Mouse (Mus musculus): ENCODE data around the gene Sec1. TPM values are rescaled to one million over a fixed set of nuclear protein-coding genes. Genes with fewer than 3 reads are reported as not detected.

The Sec1 gene
- polyA plus RNA-seq, 1 experiment from 2014 or later: 0.41 TPM

DNA sequence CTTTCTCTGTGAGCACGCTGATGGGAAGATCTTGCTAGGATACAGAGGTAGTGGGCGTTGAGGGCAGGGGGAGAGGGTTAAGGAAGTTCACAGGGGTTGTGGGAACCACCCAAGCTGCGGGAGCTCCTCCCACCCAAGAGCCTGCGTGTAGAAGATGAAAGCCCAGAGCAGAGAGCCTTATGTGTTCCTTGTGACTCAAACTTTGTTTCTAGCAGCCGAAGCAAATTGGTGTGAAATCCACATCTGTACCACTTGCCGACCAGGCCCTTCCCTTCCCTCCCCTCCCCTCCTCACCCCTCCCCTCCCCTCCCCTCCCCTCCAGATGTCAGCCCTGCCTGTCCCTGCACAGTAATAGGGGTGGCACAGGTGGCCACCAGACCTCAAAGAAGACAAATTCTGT lies 896 bp upstream of the Sec1 start:
- Histone ChIP-seq H3K4me1 (ENCODE audit: control insufficient read depth in 2 of 2, insufficient read depth in 2 of 2, low read length in 2 of 2) (peaks cover 4 to 14% of the 10 kb centered on the region in 2 experiments), H3K9me3 (ENCODE audit: control insufficient read depth, low read length) (no peaks in the 10 kb centered on the region), H3K27ac (replicated peaks in 1 of 2; ENCODE audit: control insufficient read depth in 1 of 2, insufficient read depth in 1 of 2, low read depth in 2 of 2, low read length in 2 of 2) (no peak overlapping the region), H3K9ac (ENCODE audit: low read length) (no peak overlapping the region), H3K36me3 (ENCODE audit: control insufficient read depth, insufficient read depth, low read length) (no peaks in the 10 kb centered on the region), H3K4me2 (ENCODE audit: low read length) (no peak overlapping the region), H3K27me3 (ENCODE audit: control insufficient read depth, insufficient read depth, low read length) (peaks cover 18% of the 10 kb centered on the region), H3K4me3 (ENCODE audit: control insufficient read depth in 1 of 2, insufficient read depth in 1 of 2, low read depth in 1 of 2, low read length in 2 of 2) (no peak overlapping the region)
- ATAC-seq (ENCODE audit: insufficient number of reproducible peaks, insufficient read depth, low FRiP score, low read depth): no peak
- WGBS: 37% methylated on average over 6 of the region's 6 CpGs

DNA sequence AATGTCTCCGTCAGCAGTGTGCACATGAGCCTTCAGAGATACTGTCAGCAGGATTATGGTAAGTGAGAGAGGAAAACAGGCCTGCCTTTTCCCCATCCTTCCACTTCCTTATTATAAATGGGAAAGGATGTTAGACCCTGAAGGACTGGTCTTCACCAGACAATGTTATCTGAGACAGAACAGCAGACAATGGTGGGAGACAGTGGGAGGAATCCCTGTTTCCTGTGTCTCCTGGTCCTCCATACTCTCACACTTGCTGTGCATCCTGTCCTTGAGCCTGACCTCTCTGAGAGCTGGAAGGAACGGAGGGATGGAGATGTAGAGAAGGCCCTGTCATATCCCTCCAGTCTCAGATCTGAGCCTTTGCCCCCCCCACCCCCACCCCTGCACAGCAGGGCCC lies 1.8 kb downstream of the Sec1 start:
- Histone ChIP-seq H3K27me3 (ENCODE audit: control insufficient read depth, insufficient read depth, low read length) (no peaks in the 10 kb centered on the region), H3K4me1 (ENCODE audit: control insufficient read depth in 2 of 2, insufficient read depth in 2 of 2, low read length in 2 of 2) (peaks cover 16 to 20% of the 10 kb centered on the region in 2 experiments), H3K4me2 (ENCODE audit: low read length) (no peak overlapping the region), H3K9me3 (ENCODE audit: control insufficient read depth, low read length) (no peaks in the 10 kb centered on the region), H3K9ac (ENCODE audit: low read length) (no peak overlapping the region; the same call in 1 of the 2 replicates), H3K27ac (replicated peaks in 1 of 2; ENCODE audit: control insufficient read depth in 1 of 2, insufficient read depth in 1 of 2, low read depth in 2 of 2, low read length in 2 of 2) (no peak overlapping the region), H3K36me3 (ENCODE audit: control insufficient read depth, insufficient read depth, low read length) (no peaks in the 10 kb centered on the region), H3K4me3 (ENCODE audit: control insufficient read depth in 1 of 2, insufficient read depth in 1 of 2, low read depth in 1 of 2, low read length in 2 of 2) (no peak overlapping the region)
- WGBS: 52% methylated on average over 2 of the region's 2 CpGs
- no peak for ATAC-seq (ENCODE audit: insufficient number of reproducible peaks, insufficient read depth, low FRiP score, low read depth)

DNA sequence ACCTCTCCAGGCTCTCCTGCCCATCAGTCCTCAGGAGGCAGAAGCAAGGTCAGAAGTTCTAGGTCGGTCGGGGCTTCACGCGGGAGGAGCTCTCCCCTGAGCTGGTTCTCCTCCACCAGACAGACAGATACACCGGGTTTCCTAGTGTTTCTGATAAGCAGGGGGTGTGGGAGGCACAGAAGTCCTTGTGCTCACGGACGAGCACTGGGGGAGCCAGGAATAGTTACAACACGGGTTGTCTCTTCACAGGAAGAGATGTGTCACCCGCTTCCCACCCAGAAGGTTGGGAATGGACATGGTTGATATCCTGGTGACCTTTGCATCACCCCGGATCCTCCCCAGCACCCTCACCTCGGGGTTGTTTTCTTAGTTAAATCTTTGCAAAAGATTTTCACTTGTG lies 4.4 kb downstream of the Sec1 start:
- Histone ChIP-seq H3K4me2 (ENCODE audit: low read length) (peak overlapping the region; percentile 17), H3K4me1 (ENCODE audit: control insufficient read depth in 2 of 2, insufficient read depth in 2 of 2, low read length in 2 of 2) (peaks cover 16 to 20% of the 10 kb centered on the region in 2 experiments), H3K9ac (ENCODE audit: low read length) (peak overlapping the region; percentile 21; the same call in 1 of the 2 replicates), H3K27me3 (ENCODE audit: control insufficient read depth, insufficient read depth, low read length) (no peaks in the 10 kb centered on the region), H3K27ac (replicated peaks in 1 of 2; ENCODE audit: control insufficient read depth in 1 of 2, insufficient read depth in 1 of 2, low read depth in 2 of 2, low read length in 2 of 2) (peak overlapping the region; percentile 50 to 57), H3K4me3 (ENCODE audit: control insufficient read depth in 1 of 2, insufficient read depth in 1 of 2, low read depth in 1 of 2, low read length in 2 of 2) (no peak overlapping the region), H3K9me3 (ENCODE audit: control insufficient read depth, low read length) (no peaks in the 10 kb centered on the region), H3K36me3 (ENCODE audit: control insufficient read depth, insufficient read depth, low read length) (no peaks in the 10 kb centered on the region)
- WGBS: 10% methylated on average over 11 of the region's 11 CpGs
- ATAC-seq (ENCODE audit: insufficient number of reproducible peaks, insufficient read depth, low FRiP score, low read depth): no peak

DNA sequence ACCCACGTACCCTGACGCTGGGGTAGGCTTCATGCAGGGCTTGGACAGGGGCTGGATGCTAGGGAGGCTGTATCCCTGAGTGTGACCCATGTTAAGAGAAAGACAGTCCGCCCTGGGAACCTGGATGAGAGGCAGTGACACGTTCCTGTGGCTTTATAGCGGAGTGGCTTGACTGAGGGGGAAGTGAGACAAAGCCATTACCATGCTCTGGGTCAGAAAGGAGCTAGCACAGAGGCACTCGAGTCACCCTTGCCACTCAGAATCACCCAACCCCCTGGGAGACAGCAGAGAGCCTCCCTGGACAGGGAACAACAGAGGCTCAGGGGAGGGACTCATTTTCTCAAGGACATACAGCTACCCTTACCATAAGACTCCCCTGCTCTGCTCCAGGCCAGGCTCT lies 5.1 kb downstream of the Sec1 start:
- Histone ChIP-seq H3K27ac (replicated peaks in 1 of 2; ENCODE audit: control insufficient read depth in 1 of 2, insufficient read depth in 1 of 2, low read depth in 2 of 2, low read length in 2 of 2) (0 out of 4 replicates have a peak overlapping the region, but pooled peaks of 1 of the 2 experiments have one; percentile 57), H3K4me2 (ENCODE audit: low read length) (no peak overlapping the region), H3K27me3 (ENCODE audit: control insufficient read depth, insufficient read depth, low read length) (no peaks in the 10 kb centered on the region), H3K4me3 (ENCODE audit: control insufficient read depth in 1 of 2, insufficient read depth in 1 of 2, low read depth in 1 of 2, low read length in 2 of 2) (no peak overlapping the region), H3K4me1 (ENCODE audit: control insufficient read depth in 2 of 2, insufficient read depth in 2 of 2, low read length in 2 of 2) (peaks cover 16 to 20% of the 10 kb centered on the region in 2 experiments), H3K9me3 (ENCODE audit: control insufficient read depth, low read length) (no peaks in the 10 kb centered on the region), H3K36me3 (ENCODE audit: control insufficient read depth, insufficient read depth, low read length) (no peaks in the 10 kb centered on the region), H3K9ac (ENCODE audit: low read length) (peak overlapping the region; percentile 3; the same call in 1 of the 2 replicates)
- no peak for ATAC-seq (ENCODE audit: insufficient number of reproducible peaks, insufficient read depth, low FRiP score, low read depth)
- 61% methylated on average over 6 of the region's 6 CpGs for WGBS

DNA sequence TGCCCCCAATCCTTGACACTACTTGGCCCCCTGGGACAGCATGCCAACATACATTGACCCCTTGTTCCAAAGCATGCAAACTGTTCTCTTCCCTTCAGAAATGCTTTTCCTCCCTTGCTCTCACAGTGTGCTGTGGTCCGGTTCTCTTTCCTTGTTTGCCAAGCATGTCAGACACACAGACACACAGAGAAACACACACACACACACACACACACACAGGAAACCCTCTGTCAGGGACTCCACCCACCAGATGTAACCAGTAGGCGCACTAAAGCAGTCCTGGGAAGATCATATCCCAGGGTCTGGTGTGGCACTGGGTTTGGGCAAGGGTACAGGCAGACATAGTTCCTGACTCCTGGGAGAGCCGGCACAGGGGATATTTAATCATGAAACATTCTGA lies 7.4 kb downstream of the Sec1 start:
- Histone ChIP-seq H3K9ac (ENCODE audit: low read length) (no peak overlapping the region), H3K4me1 (ENCODE audit: control insufficient read depth in 2 of 2, insufficient read depth in 2 of 2, low read length in 2 of 2) (peaks cover 19 to 20% of the 10 kb centered on the region in 2 experiments), H3K27me3 (ENCODE audit: control insufficient read depth, insufficient read depth, low read length) (no peaks in the 10 kb centered on the region), H3K4me3 (ENCODE audit: control insufficient read depth in 1 of 2, insufficient read depth in 1 of 2, low read depth in 1 of 2, low read length in 2 of 2) (no peak overlapping the region), H3K4me2 (ENCODE audit: low read length) (no peak overlapping the region), H3K36me3 (ENCODE audit: control insufficient read depth, insufficient read depth, low read length) (no peaks in the 10 kb centered on the region), H3K9me3 (ENCODE audit: control insufficient read depth, low read length) (no peaks in the 10 kb centered on the region), H3K27ac (replicated peaks in 1 of 2; ENCODE audit: control insufficient read depth in 1 of 2, insufficient read depth in 1 of 2, low read depth in 2 of 2, low read length in 2 of 2) (no peak overlapping the region)
- WGBS: 71% methylated on average over 3 of the region's 3 CpGs
- ATAC-seq (ENCODE audit: insufficient number of reproducible peaks, insufficient read depth, low FRiP score, low read depth): no peak

DNA sequence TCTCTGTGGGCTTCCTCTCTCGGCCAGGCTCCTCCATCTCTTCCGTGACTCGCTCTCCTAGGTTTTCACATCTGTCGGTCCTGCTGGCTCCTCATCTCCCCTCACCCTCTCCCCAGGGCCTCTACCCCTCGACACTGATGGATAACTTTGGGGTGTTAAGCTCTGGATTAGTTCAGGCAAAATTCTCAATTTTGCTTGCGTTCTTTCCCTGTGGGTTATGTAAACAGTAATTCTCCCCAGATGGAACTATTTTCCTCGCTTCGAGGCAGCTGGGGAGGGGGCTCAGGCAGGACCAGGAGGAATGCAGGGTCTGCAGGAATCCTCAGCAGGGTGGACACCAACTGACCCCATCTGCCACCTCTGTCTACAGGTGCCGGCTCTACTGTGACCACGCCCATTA lies 8.4 kb downstream of the Sec1 start:
- no peak for ATAC-seq (ENCODE audit: insufficient number of reproducible peaks, insufficient read depth, low FRiP score, low read depth)
- Histone ChIP-seq H3K9me3 (ENCODE audit: control insufficient read depth, low read length) (no peaks in the 10 kb centered on the region), H3K4me1 (ENCODE audit: control insufficient read depth in 2 of 2, insufficient read depth in 2 of 2, low read length in 2 of 2) (peaks cover 19 to 28% of the 10 kb centered on the region in 2 experiments), H3K4me2 (ENCODE audit: low read length) (no peak overlapping the region), H3K9ac (ENCODE audit: low read length) (no peak overlapping the region), H3K27ac (replicated peaks in 1 of 2; ENCODE audit: control insufficient read depth in 1 of 2, insufficient read depth in 1 of 2, low read depth in 2 of 2, low read length in 2 of 2) (no peak overlapping the region), H3K4me3 (ENCODE audit: control insufficient read depth in 1 of 2, insufficient read depth in 1 of 2, low read depth in 1 of 2, low read length in 2 of 2) (no peak overlapping the region), H3K27me3 (ENCODE audit: control insufficient read depth, insufficient read depth, low read length) (no peaks in the 10 kb centered on the region), H3K36me3 (ENCODE audit: control insufficient read depth, insufficient read depth, low read length) (no peaks in the 10 kb centered on the region)
- 67% methylated on average over 10 of the region's 10 CpGs for WGBS

DNA sequence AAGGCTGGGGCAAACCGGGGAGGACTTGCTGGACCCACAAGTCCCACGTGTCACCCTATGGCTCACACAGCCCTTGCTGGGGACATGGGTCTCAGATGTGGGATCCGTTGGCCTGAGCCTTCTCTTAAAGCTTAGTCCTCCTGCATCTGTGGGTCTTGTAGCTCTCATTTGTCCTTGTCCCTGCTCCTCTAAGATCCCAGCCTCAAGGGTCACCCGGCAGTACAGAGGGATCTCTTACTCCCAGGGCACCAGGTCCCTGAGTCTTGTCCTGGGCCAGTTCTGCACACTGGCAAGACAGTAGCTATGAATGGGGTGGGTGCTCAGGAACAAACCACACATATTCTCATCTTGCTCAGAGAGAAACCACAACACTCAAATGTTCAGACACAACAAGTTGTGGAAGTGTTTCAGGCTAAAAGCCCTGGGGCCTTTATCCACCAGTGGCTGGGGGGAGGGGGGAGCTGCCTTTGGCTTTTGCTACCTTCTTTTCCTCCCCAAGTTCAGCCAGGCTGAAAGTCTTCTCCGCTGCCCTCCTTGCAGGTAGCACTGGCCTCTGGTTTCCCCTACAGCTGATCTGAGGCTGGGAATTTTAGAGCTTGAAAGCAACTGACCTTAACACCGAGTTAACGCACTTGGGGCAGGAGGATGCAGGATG lies 10.7 kb downstream of the Sec1 start, which contains the start of gene Ntn5:
Ntn5 (plus strand) TSS at position 627 of the 655 bp plus-strand sequence.
- H3K27ac ChIP-seq (replicated peaks in 1 of 2; ENCODE audit: control insufficient read depth in 1 of 2, insufficient read depth in 1 of 2, low read depth in 2 of 2, low read length in 2 of 2): no peak within 1 kb of the TSS
- no peaks in the 10 kb centered on the region for H3K36me3 ChIP-seq (ENCODE audit: control insufficient read depth, insufficient read depth, low read length)
- 73% methylated on average over 7 of the region's 7 CpGs for WGBS
- no peaks in the 10 kb centered on the region for H3K27me3 ChIP-seq (ENCODE audit: control insufficient read depth, insufficient read depth, low read length)
- no peak within 1 kb of the TSS for H3K9ac ChIP-seq (ENCODE audit: low read length)
- no peak within 1 kb of the TSS for H3K4me3 ChIP-seq (ENCODE audit: control insufficient read depth in 1 of 2, insufficient read depth in 1 of 2, low read depth in 1 of 2, low read length in 2 of 2)
- no peaks in the 10 kb centered on the region for H3K9me3 ChIP-seq (ENCODE audit: control insufficient read depth, low read length)
- H3K4me2 ChIP-seq (ENCODE audit: low read length): no peak within 1 kb of the TSS
- no peak for ATAC-seq (ENCODE audit: insufficient number of reproducible peaks, insufficient read depth, low FRiP score, low read depth)
- H3K4me1 ChIP-seq (ENCODE audit: control insufficient read depth in 2 of 2, insufficient read depth in 2 of 2, low read length in 2 of 2): peaks cover 5 to 15% of the 10 kb centered on the region in 2 experiments

Data from heart, embryonic 14.5 days (tissue).